ENCODE assay signal across 19 mouse cellular contexts in the genomic region with DNA sequence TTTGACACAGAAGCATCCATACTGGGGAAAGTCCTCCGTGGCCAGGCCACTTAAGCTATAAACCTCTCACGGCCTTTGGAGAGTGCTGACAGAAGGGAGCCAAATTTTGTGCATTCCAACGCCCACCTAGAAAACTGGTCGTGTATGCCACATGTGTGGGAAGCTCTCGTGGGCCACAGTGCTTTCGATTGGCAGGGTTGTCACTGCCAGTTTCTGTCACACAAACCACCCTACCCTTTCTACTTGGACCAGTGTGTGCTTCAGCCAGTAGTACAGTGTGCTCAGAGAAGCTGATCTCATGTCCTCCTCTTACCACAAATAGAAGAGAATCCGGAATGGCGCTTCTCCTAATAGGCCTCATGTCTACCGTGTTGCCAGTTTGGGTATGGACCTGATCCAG. TPM values are rescaled to one million over a fixed set of nuclear protein-coding genes. Genes with fewer than 3 reads are reported as not detected.
DNase-seq lines count a peak whose midpoint lies in the region; TF ChIP-seq lines count a peak whose summit lies in the region.
"Had no signal": no experiment of that assay in that cellular context is flagged by ENCODE, and none has a peak within 500 bp of the region (broad histone marks: within the 10 kb centered on the region; RNA-seq: fewer than 3 reads in every experiment).

No protein-coding gene starts in this region.

- no peak for TF ChIP-seq CTCF in layer of hippocampus, adult 2 months (conservative IDR thresholded peaks at IDR 0.05)

- no peak overlapping the region for H3K4me3 ChIP-seq in layer of hippocampus, adult 2 months
- H3K4me3 ChIP-seq: embryonic facial prominence, embryonic 15.5 days; heart, embryonic 10.5 days; midbrain, embryonic 12.5 days; neural tube, embryonic 13.5 days had no signal

- peak overlapping the region; percentile 71 for H3K27ac ChIP-seq in layer of hippocampus, adult 2 months
- H3K27ac ChIP-seq: embryonic facial prominence, embryonic 15.5 days; heart, embryonic 10.5 days; kidney, postnatal 0 days; midbrain, embryonic 12.5 days; neural tube, embryonic 13.5 days had no signal

- DNase-seq in frontal cortex, postnatal 36 days (ENCODE audit: low spot score in 2 of 2), result peak; percentile 8 to 30
- no peak for DNase-seq in frontal cortex, postnatal 14 days (ENCODE audit: low spot score in 2 of 2)
- peak; percentile 2 to 11 for DNase-seq in layer of hippocampus, adult 2 months (ENCODE audit: low spot score in 2 of 2)
- no peak for DNase-seq in layer of hippocampus, postnatal 10 days (ENCODE audit: low spot score in 2 of 2)
- peak; percentile 8 for DNase-seq in right cerebral cortex, adult 2 months (ENCODE audit: low spot score in 2 of 2)
- DNase-seq in right cerebral cortex, postnatal 14 days, result no peak
- peak; percentile 21 for DNase-seq in testis, postnatal 14 days (ENCODE audit: low spot score)
- DNase-seq: adrenal gland, postnatal 25 days; heart, postnatal 14 days; kidney, adult 18-20 months; liver; thymus, adult 2 months had no signal

RNA-seq across cellular contexts. Expression of gene Atp13a4, which starts 40.5 kb away (rescaled TPM):
- 10 to 100 TPM; 15.2 to 17.3 TPM for total RNA-seq in layer of hippocampus, adult 2 months (2021)
- 10 to 100 TPM; 10.3 to 14.1 TPM for total RNA-seq in layer of hippocampus, postnatal 10 days (2021)
- total RNA-seq: adrenal gland, postnatal 25 days; CH12.LX; heart, postnatal 14 days; MEL had no signal

Comparison
In these comparisons a context has a peak if more than half of its experiments do, and no peak if none do; other contexts are left out.
1. DNase-seq: peak in frontal cortex, postnatal 36 days (2 of 2), layer of hippocampus, adult 2 months (2 of 2), right cerebral cortex, adult 2 months (2 of 2) and testis, postnatal 14 days (single experiment); none in frontal cortex, postnatal 14 days (0 of 2), layer of hippocampus, postnatal 10 days (0 of 2) and right cerebral cortex, postnatal 14 days (single experiment).